Mouse (Mus musculus) liver, embryonic 14.5 days (tissue): ENCODE data around the gene Sall4. TPM values are rescaled to one million over a fixed set of nuclear protein-coding genes. Genes with fewer than 3 reads are reported as not detected.

Experiments
- ATAC-seq: fragments of 200-750 bp; cut with Nextera tagmentation; 2 replicates; pipeline ENCODE4 v1.8.0; 2017; ENCODE audit warnings: moderate number of reproducible peaks, mild to moderate bottlenecking, moderate library complexity; ENCODE audit not compliant: insufficient read depth
- DNase-seq, 3 experiments: peaks; one replicate each; pipeline ENCODE4 v3.0.0-alpha.2; 2012 to 2013; ENCODE audit warnings: low read depth in 3 of 3, low spot score in 3 of 3
- H3K27ac ChIP-seq: fragments of 300-500 bp; sonication (generic); 2 replicates; pipeline ENCODE4 v1.5.1; 2014; ENCODE audit warnings: moderate library complexity, mild to moderate bottlenecking, control low read depth, inconsistent platforms
- H3K27me3 ChIP-seq: fragments of 300-500 bp; sonication (generic); 2 replicates; pipeline ENCODE4 v1.6.1; 2014; ENCODE audit warnings: mild to moderate bottlenecking, low read length, moderate library complexity; ENCODE audit not compliant: control insufficient read depth, insufficient read depth
- H3K36me3 ChIP-seq: fragments of 300-500 bp; sonication (generic); replicated peaks from 2 replicates; pipeline ENCODE4 v1.6.1; 2014; ENCODE audit warnings: low read depth; ENCODE audit not compliant: control insufficient read depth, insufficient read depth
- H3K4me1 ChIP-seq, 2 experiments: fragments of 200-500 bp in 1 of 2; fragments of 300-500 bp in 1 of 2; sonication (generic) in 1 of 2; replicated peaks; 2 replicates each; pipeline ENCODE4 v1.6.1; 2012 to 2014; ENCODE audit warnings: antibody characterized with exemption in 1 of 2, inconsistent platforms in 1 of 2, low read length in 1 of 2; ENCODE audit not compliant: control insufficient read depth in 2 of 2, insufficient read depth in 2 of 2
- H3K4me2 ChIP-seq: fragments of 300-500 bp; sonication (generic); 2 replicates; pipeline ENCODE4 v1.6.1; 2014; ENCODE audit warnings: low read depth, mild to moderate bottlenecking, control low read depth, moderate library complexity
- H3K4me3 ChIP-seq, 2 experiments: fragments of 200-500 bp in 1 of 2; fragments of 300-500 bp in 1 of 2; sonication (generic) in 1 of 2; 2 replicates each; pipeline ENCODE4 v1.5.1; 2012 to 2014; ENCODE audit warnings: low read depth in 2 of 2, low read length in 2 of 2, mild to moderate bottlenecking in 2 of 2, control low read depth in 1 of 2, inconsistent platforms in 1 of 2, moderate library complexity in 1 of 2; ENCODE audit not compliant: insufficient read depth in 1 of 2
- H3K9ac ChIP-seq: fragments of 300-500 bp; sonication (generic); replicated peaks from 2 replicates; pipeline ENCODE4 v1.6.1; 2014; ENCODE audit warnings: mild to moderate bottlenecking, control low read depth, moderate library complexity
- H3K9me3 ChIP-seq: fragments of 300-500 bp; sonication (generic); 2 replicates; pipeline ENCODE4 v1.6.1; 2016; ENCODE audit warnings: low read length, mixed read lengths; ENCODE audit not compliant: control insufficient read depth
- CTCF ChIP-seq: IDR thresholded peaks from 2 replicates; pipeline ENCODE4 v1.5.1; 2016; ENCODE audit warnings: antibody characterized with exemption, low read depth, control low read depth
- EP300 ChIP-seq: IDR thresholded peaks from 2 replicates; pipeline ENCODE4 v1.6.1; 2016; ENCODE audit warnings: antibody characterized with exemption, low read depth
- WGBS: fragments of 180-500 bp; shearing (Covaris S2); extraction: QIAGEN DNeasy Blood & Tissue Kit; methylation state at CpG from one replicate; pipeline ENCODE4 v1.1.7; 2014; ENCODE audit not compliant: insufficient replicate concordance; 5-methylcytosine and 5-hydroxymethylcytosine counted together
- polyA plus RNA-seq, 2 experiments: library from polyadenylated mRNA; depleted of rRNA in 1 of 2; stranded (reverse) in 1 of 2; unstranded in 1 of 2; fragments of >200 nt; fragmentation: Nextera tagmentation in 1 of 2; extraction: Ambion mirVana in 1 of 2; gene quantifications; 2 replicates each; pipeline versions ENCODE4 v1.2.1 to v1.2.3; 2012 to 2014

The Sall4 gene
- polyA plus RNA-seq (2012; rRNA removed), result 1.9 TPM in 2 replicates
- 3.9 and 4.9 TPM in 2 replicates for polyA plus RNA-seq (2014; fragmentation: Nextera tagmentation; extraction: Ambion mirVana)

GRCm38 (mm10) chr2:168767582-168767981 is at the start of gene Sall4:
Gene Sall4, minus strand, starts transcription at chr2:168767943.
- Histone ChIP-seq H3K4me3 (peak within 1 kb of the TSS; percentile 50 to 53), H3K4me1 (no peaks in the 10 kb centered on the region), H3K27ac (no peak within 1 kb of the TSS), H3K9ac (no peak within 1 kb of the TSS), H3K27me3 (peaks cover 58% of the 10 kb centered on the region), H3K36me3 (no peaks in the 10 kb centered on the region), H3K9me3 (no peaks in the 10 kb centered on the region), H3K4me2 (peak within 1 kb of the TSS; percentile 22)
- ATAC-seq, result no peak
- DNase-seq, result no peak
- 7% methylated on average over 10 of the region's 10 CpGs for WGBS
- no peak for TF ChIP-seq CTCF
- TF ChIP-seq EP300, result no peak

GRCm38 (mm10) chr2:168813243-168813642 is 45.5 kb upstream of the Sall4 start:
- H3K36me3 ChIP-seq, result no peaks in the 10 kb centered on the region
- H3K4me2 ChIP-seq, result no peak overlapping the region
- no peak overlapping the region for H3K27ac ChIP-seq
- ATAC-seq, result no peak
- no peak for DNase-seq
- TF ChIP-seq CTCF (no peak), EP300 (no peak)
- H3K27me3 ChIP-seq, result no peaks in the 10 kb centered on the region
- 40% methylated on average over 6 of the region's 6 CpGs for WGBS
- no peak overlapping the region for H3K9ac ChIP-seq
- H3K4me3 ChIP-seq, result no peak overlapping the region
- no peaks in the 10 kb centered on the region for H3K9me3 ChIP-seq
- no peaks in the 10 kb centered on the region for H3K4me1 ChIP-seq

GRCm38 (mm10) chr2:168809895-168810294 is 42.2 kb upstream of the Sall4 start:
- WGBS, result 23% methylated on average over 14 of the region's 14 CpGs
- Histone ChIP-seq H3K4me1 (peaks cover 0 to 2% of the 10 kb centered on the region in 2 experiments; a peak in 1 of 4 replicates), H3K27me3 (no peaks in the 10 kb centered on the region), H3K36me3 (no peaks in the 10 kb centered on the region), H3K4me3 (no peak overlapping the region), H3K27ac (no peak overlapping the region), H3K9ac (no peak overlapping the region), H3K9me3 (no peaks in the 10 kb centered on the region), H3K4me2 (no peak overlapping the region)
- DNase-seq (no peak), ATAC-seq (no peak)
- no peak for TF ChIP-seq EP300
- TF ChIP-seq CTCF, result no peak

- no peak overlapping the region for H3K9ac ChIP-seq
- DNase-seq (no peak), ATAC-seq (no peak)
- H3K27ac ChIP-seq, result no peak overlapping the region
- no peaks in the 10 kb centered on the region for H3K36me3 ChIP-seq
- H3K4me1 ChIP-seq, result peaks cover 0 to 2% of the 10 kb centered on the region in 2 experiments; a peak in 1 of 4 replicates
- H3K4me3 ChIP-seq, result no peak overlapping the region
- TF ChIP-seq CTCF, result no peak
- TF ChIP-seq EP300, result no peak
- H3K9me3 ChIP-seq, result no peaks in the 10 kb centered on the region
- H3K27me3 ChIP-seq, result no peaks in the 10 kb centered on the region
- H3K4me2 ChIP-seq, result no peak overlapping the region
- 59% methylated on average over 4 of the region's 4 CpGs for WGBS
Observed at GRCm38 (mm10) chr2:168807681-168808080, 39.9 kb upstream of the Sall4 start.

- TF ChIP-seq EP300, result no peak
- no peak for TF ChIP-seq CTCF
- WGBS, result 51% methylated on average over 4 of the region's 4 CpGs
Observed at GRCm38 (mm10) chr2:168803849-168804248, 36.1 kb upstream of the Sall4 start.

More at GRCm38 (mm10) chr2:168803849-168804248, 36.1 kb upstream of the Sall4 start:
- Histone ChIP-seq H3K36me3 (no peaks in the 10 kb centered on the region), H3K27ac (no peak overlapping the region), H3K9ac (no peak overlapping the region), H3K9me3 (no peaks in the 10 kb centered on the region), H3K4me2 (no peak overlapping the region), H3K27me3 (no peaks in the 10 kb centered on the region), H3K4me3 (no peak overlapping the region), H3K4me1 (peaks cover 0 to 3% of the 10 kb centered on the region in 2 experiments; a peak in 1 of 4 replicates)
- ATAC-seq, result no peak
- DNase-seq, result no peak
